Mouse (Mus musculus) kidney, postnatal 14 days (tissue): ENCODE results near the gene Slc16a14.

Experiments used
- DNase-seq: peaks from one replicate; pipeline ENCODE4 v3.0.0; 2022; ENCODE audit warnings: mixed read lengths

Slc16a14 gene

GRCm38 (mm10) chr1:84910177-84910804 is 24.6 kb downstream of the Slc16a14 start:
- no peak for DNase-seq

- no peak for DNase-seq
These were observed 30.5 kb downstream of the Slc16a14 start for GRCm38 (mm10) chr1:84904467-84904866.

- DNase-seq = no peak
These were observed 35.8 kb downstream of the Slc16a14 start for GRCm38 (mm10) chr1:84899156-84899555.

GRCm38 (mm10) chr1:84897364-84897763 is 37.6 kb downstream of the Slc16a14 start:
- no peak for DNase-seq

GRCm38 (mm10) chr1:84891746-84892145 is 43.2 kb downstream of the Slc16a14 start:
- DNase-seq = no peak

- DNase-seq = no peak
These were observed 44.4 kb downstream of the Slc16a14 start for GRCm38 (mm10) chr1:84890503-84890902.

- no peak for DNase-seq
These were observed 44.9 kb downstream of the Slc16a14 start for GRCm38 (mm10) chr1:84890005-84890393.

GRCm38 (mm10) chr1:84889330-84890004 is 45.5 kb downstream of the Slc16a14 start:
- DNase-seq = no peak

- DNase-seq = no peak
These were observed 49.0 kb downstream of the Slc16a14 start for GRCm38 (mm10) chr1:84885921-84886320.

- peak; percentile 17 for DNase-seq
These were observed 49.8 kb downstream of the Slc16a14 start for GRCm38 (mm10) chr1:84885174-84885573.

- no peak for DNase-seq
These were observed 51.0 kb downstream of the Slc16a14 start for GRCm38 (mm10) chr1:84883889-84884288.

GRCm38 (mm10) chr1:84882937-84883336 is 52.0 kb downstream of the Slc16a14 start:
- no peak for DNase-seq

GRCm38 (mm10) chr1:84882066-84882532 is 52.8 kb downstream of the Slc16a14 start:
- DNase-seq = peak; percentile 10

- no peak for DNase-seq
These were observed 53.5 kb downstream of the Slc16a14 start for GRCm38 (mm10) chr1:84881248-84882065.

- DNase-seq = peak; percentile 19
These were observed 55.3 kb downstream of the Slc16a14 start for GRCm38 (mm10) chr1:84879571-84880120.

GRCm38 (mm10) chr1:84877590-84877989 is 57.3 kb downstream of the Slc16a14 start:
- peak; percentile 62 for DNase-seq

GRCm38 (mm10) chr1:84872939-84873338 is 62.0 kb downstream of the Slc16a14 start:
- no peak for DNase-seq

- DNase-seq = peak; percentile 74
These were observed 62.8 kb downstream of the Slc16a14 start for GRCm38 (mm10) chr1:84872105-84872504.

- peak; percentile 79 for DNase-seq
These were observed 63.8 kb downstream of the Slc16a14 start for GRCm38 (mm10) chr1:84871131-84871530.

- peak; percentile 34 for DNase-seq
These were observed 65.4 kb downstream of the Slc16a14 start for GRCm38 (mm10) chr1:84869498-84869897.

GRCm38 (mm10) chr1:84868841-84869240 is 66.1 kb downstream of the Slc16a14 start:
- DNase-seq = no peak

- no peak for DNase-seq
These were observed 66.6 kb downstream of the Slc16a14 start for GRCm38 (mm10) chr1:84868311-84868710.

GRCm38 (mm10) chr1:84866706-84867230 is 68.2 kb downstream of the Slc16a14 start:
- no peak for DNase-seq
